Mouse (Mus musculus) megakaryocyte progenitor cell, adult 5-6 weeks (primary cell): ENCODE results near the gene Fam107b. TPM values are rescaled to one million over a fixed set of nuclear protein-coding genes. Genes with fewer than 3 reads are reported as not detected.
"Not testable (repeated sequence)": the region's sequence is repeated elsewhere in the genome, so short reads cannot be mapped to it uniquely, and the experiment has no call there.

Experiments used
- ATAC-seq: replicated peaks from 2 replicates; pipeline ENCODE4 v1.8.0; 2016; ENCODE audit warnings: mild to moderate bottlenecking, moderate TSS enrichment, inconsistent platforms; ENCODE audit not compliant: poor library complexity
- total RNA-seq, 2 experiments: library from RNA; stranded (forward) in 1 of 2; stranded (reverse) in 1 of 2; fragments of 157-497, 149-512 nt in 1 of 2; fragments of 200-1000 nt in 1 of 2; gene quantifications; 2 replicates each; pipeline versions ENCODE4 v1.2.3 to v1.2.4; 2015 to 2017

Fam107b gene
- total RNA-seq, 2 experiments from 2014 or later: 622 to 1,007 TPM

DNA sequence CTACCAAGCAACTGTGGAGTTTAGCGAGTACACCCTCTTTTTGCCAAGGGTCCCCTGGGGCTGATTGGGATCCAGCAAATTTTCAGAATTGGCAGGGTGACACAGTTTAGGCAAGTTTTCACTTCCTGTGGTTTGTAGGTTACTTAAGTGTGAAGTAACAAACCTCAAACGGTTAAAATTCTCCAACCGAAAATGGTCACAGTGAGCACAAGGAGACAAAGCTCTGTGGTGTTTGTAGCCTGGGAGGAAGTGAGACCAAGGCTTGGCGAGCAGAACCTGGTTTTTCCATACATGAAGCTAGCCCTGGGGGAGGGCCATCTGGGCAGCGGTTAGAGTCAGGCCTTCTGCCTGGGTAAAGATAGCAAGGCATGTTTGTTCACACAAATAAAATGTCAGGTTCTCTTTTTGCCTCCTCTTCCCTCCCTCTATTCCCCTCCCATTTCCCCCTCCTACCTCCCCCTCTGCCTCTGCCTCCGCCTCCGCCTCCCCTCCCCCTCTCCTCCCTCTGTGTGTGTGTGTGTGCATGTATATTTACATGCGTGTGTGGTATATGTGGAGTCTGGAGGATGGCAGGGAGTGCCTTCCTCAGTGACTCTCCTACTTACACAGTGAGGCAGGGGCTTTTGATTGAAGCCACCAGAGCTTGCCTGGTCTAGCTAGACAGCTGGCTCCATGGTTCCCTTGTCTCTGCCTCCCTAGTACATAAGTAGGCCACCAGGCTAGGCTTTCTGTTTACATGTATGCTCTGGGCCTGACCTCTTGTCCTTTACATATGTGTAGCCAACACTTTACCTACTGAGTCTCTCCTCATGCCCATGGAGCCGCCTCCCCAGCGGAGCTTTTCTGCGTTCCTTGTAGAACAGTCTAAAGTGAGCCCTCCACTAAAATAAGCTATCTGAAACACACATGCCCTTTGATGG, 87.8 kb downstream of the Fam107b start:
- peak; percentile 87 for ATAC-seq

DNA sequence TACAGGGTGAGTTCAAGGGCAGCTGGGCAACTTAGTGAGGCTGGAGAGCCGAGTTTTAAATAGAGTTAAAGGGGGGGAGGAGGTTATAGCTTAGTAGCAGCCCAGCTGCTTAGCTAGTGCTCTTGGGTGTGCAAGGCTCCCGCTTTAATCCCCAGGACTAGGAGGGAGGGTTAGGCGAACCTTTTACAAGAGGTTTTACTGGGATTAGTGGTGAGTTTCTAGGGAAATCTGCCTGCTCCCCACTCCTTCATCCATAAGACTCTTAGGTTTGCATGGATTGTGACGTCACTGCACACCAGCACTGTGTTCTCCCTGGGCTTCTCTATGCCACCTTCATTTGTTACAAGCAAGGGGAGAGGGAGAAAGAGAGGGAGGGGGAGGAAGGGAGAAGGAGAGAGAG, 88.6 kb downstream of the Fam107b start:
- no peak for ATAC-seq

DNA sequence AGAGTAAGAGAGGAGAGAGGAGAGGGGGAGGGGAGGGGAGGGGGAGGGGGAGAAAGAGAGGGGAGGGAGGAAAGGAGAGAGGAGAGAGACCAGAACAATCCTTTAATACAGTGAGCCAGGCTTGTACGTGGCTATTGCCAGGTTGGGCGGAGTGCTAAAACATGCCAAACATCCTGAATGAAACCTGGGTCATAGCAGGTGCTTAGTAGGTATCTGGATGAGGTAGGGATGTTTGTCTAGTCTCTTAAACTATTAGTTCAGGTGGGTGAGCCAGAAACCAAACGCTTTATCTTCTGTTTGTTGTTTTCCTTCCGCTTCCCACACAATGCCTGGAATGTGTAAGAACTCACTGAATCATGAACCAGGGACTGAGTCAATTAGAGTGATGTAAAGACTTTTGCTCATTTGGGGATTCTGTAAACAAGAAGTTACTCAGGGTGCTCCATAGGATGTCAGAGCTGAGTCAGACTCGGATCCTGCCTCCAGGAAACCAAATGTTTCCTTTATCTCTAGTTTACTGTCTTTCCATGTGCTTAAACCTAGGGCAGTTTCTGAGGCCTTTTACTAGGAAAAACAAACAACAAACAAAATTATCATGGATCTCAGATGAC, 89.1 kb downstream of the Fam107b start:
- no peak for ATAC-seq

DNA sequence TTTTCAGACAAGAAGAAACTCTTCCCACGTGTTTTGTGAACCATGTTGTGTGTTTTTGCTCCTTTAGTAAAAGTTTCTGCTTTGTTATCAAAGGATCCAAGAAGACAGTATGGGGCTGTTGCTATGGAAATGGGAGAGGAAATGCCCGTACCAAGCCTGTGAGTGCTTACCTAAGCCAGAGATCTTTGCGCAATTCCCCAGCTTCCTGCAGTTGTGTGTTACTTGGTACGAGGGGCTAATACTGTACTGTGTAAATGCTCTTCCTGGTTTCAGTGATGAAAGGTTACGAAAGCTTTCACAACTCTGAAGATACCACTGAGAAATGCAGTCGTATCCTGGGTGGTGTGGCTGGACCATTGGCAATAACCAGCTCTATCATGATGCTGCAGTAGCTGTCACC, 93.8 kb downstream of the Fam107b start:
- ATAC-seq: peak; percentile 84

DNA sequence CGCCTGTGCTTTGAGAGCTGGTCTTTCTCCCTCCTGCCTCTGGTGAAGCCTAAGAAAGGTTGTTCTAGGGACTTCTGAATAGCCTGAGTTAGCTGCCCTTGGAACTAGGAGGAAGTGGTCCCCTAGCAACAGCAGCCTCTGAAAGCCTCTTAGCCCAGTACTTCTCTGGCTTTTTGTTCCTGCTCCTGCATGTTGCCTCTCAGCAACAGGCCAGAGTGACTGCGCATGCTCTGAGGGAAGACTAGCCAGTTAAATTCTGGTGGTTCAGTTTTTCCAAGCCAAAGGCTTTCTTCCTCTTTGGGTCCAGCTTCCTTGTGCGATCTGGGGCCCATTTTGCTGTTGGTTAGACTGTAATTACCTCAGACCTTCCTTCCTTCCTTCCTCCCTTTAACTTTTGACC, 98.4 kb downstream of the Fam107b start:
- peak; percentile 67 for ATAC-seq

DNA sequence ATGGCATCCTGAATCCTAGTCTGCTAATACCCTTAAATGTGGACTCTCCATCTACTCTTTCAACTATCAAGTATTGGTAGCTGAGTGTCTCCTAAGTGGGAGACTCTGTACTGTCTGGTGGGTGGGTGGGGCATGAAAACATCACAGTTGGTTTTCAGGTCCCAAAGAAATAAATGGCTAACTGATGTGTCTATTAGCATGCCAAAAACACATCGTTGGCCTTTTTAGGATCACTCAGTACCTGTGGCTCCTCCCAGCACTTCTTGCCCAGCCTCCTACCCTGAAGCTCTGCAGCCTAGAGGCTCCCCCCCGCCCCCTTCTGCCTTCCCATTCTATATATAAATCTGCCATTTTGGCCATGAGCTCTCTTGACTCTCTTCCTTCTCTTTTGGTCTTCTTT, 99.4 kb downstream of the Fam107b start:
- ATAC-seq: no peak

DNA sequence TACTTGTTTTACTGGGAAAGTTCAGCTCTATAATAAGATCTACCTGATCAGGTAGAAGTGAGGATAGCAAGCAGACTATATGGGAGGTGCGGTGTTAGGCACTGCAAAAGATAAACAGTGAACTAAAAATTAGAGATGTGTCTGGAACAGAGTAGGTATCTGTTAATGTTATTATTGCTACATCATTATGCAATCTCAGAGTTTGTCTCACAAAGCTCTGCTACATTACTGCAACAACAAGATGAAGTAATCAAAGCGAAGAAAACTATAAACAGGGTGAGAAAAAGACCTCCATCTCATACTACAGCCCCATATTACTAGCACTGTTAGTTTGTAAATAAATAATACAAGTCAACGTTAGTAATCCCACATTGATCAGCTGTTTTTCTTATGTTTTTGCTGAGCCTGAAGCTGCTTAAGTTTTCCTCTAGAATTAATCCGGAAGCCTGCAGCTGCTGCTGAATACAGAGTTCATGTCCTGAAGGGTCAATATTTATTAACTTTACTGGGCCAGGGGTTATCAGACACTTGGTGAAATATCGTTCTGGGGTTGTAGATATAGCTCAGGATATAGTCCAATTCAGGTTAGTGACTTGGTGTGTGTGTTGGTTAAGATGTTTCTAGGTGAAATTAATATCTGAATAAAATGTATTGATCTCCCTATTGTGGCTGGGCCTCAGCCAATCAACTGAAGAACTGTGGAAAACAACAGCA, 102.5 kb downstream of the Fam107b start:
- no peak for ATAC-seq

DNA sequence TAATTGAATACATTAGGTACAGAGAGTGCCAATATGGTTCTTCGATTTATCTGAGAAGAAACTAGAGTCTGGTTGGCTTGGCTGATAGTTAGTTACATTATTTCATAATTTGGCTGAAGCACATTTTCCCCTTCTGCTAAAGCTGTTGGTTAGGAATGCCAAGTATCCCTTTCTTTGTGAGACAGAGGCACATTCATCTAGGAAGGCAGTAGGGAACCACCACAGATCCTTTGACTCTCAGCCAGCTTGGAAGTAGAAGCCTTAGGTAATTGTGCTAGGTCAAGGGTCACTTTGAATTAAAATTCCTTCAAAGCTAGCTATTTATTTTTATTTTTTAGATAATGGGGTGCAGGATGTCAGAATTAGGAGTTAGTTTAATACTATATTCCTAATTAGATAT, 105.2 kb downstream of the Fam107b start:
- no peak for ATAC-seq

DNA sequence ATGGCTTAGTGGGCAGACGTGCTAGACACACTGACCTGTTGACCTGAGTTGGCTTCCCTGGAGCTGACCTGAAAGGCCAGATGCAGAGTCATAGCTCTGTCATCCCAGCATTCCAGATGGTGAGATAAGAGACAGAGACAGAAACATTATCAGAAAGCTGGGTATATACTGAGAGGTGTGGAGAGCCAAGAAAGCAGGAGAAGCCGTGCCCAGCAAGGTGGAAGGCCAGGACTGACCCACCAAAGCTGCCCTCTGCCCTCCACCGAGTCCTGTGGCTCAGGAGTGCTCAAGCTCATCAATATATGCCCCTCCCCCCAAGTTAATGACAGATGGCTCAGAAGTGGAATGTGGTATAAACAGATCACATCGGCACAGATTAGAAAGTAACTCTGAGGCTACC, 112.4 kb downstream of the Fam107b start:
- no peak for ATAC-seq

DNA sequence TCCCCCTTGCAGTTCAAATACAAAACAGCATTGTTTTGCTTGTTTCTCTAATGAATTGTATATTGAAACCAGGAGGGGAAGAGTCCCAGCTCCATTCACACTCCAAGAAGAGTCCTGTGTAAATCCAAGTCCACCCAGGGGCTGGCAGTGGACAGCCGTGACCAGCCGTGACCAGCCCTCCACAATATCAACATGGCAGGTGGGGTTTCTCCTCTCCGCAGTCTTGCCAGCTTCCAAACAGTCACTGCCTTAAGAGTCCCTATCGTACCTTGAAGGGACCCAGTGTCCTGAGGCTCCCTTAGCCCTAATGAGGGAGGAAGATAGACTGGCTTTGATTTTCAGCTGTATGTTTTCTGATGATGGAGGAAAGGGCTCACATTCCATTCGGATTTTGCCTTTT, 113.1 kb downstream of the Fam107b start:
- no peak for ATAC-seq

DNA sequence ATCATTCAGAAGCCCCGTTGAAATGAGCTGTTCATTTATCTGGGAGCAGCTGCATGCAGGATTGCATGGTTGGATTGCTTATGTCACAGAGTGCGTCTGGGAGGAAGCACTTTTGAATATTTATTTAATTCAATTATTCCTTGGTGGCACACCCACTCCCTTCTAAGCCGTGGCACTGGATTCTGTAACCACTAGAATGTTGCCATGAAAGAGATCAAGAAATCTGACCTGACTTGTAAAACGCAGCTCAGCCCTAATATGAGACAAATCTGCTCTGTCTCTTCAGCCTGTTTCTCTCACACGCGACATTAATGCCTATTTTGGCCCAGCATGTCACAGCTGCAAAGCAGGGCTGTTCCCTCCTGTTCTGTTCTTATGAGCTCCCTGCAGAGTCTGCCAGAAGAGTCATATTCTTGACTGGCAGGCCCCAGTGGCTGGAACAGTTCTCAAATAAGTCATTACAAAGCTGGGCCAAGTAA, 113.5 kb downstream of the Fam107b start:
- ATAC-seq: no peak

DNA sequence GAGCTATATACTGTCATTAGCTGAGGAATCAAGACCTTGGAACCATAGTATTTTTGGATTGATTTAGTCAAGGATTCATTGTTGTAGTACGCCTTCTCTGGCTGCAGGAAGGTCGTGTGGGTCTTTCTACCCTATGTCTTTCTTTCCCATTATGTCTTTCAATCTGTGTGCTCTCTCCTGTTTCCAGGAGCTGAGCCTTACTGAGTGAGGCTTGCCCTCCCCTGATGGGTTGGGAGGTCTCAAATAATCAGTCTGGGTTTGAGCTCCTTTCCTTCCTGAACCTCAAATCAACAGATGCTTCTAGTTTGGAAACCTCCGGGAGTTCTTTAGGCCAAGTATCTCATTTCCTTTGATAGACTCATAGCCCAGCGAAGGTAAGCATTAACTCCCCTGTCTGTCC, 119.9 kb downstream of the Fam107b start:
- ATAC-seq: no peak

DNA sequence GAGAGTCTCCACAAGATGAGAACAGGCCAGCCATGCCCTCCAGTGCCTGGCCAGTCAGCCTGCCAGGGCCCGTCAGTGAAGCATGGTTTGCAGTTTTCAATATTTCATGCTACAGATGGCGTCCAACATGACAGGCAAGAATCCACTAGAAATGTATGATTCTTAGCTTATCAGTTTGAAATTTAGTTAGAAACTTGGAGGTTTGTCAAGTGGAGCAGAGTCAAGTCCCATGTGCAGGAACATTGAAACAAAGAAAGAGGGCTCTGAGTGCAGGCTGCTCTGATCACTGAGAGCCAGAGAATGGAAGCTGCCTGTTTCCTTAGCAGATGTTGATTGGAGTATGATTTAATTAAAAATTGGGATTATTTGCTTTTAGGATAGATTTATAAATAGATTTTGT, 122.5 kb downstream of the Fam107b start:
- ATAC-seq: no peak

DNA sequence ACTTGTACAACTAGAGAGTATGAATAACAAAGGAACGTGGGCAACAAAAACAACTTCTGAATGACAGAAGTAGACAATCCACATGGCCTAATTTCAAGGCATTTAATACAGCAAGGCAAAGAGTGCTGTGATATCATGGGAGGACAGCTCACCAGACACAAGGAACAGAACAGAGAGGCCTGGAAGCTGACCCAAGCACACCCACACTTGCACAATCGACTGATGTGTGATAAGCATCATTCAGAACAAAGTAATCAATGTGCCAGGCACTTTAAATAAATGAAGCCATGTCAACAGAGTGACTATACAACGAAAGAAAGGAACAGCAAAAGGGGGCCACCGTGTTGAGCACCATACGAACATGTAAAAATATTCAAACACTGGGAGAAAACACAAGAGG, 125.6 kb downstream of the Fam107b start:
- ATAC-seq: no peak

DNA sequence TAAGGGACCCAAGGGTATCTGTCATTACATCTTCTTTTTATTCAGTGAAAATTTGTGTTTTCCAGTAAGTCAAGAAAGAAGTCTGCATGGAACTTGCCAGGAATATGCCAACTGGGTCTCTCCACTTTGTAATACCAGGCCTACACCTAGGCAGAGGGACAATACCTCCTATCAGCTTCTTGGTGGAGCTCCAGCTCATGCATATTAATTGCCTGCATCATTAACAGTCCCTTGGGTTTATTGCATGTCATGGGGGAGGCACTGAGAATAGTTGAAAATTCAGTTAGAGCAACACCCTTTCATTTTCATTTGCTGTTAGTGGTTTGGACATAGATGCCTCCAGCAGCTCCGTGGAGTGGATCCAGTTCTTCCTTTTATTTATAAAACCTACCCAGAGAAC, 130.1 kb downstream of the Fam107b start:
- ATAC-seq: peak; percentile 59

DNA sequence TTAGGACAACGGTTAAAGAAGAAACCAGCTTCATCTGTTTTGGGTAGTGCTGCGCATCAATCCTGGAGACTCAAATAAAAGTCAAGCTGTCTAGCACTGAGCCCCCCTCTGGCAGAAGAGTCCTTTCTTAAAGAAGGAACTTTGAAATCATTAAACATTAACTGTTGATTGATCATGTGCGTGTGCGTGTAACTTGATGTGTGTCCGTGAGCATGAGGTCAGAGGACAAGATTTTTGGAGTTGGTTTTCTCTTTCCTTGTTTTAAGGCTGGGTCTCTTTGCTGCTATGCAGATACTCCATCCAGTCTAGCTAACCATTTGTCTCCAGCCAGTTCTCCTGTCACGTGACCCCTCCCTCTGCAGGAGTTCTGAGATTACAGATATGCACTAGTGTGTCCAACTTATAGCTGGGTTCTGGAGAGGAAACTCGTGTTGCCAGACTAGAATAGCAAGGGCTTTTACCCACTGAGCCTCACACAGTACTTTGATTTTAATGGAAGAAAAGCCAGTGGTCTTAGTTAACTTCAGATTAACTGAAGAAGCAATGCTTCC, 132.4 kb downstream of the Fam107b start:
- no peak for ATAC-seq

DNA sequence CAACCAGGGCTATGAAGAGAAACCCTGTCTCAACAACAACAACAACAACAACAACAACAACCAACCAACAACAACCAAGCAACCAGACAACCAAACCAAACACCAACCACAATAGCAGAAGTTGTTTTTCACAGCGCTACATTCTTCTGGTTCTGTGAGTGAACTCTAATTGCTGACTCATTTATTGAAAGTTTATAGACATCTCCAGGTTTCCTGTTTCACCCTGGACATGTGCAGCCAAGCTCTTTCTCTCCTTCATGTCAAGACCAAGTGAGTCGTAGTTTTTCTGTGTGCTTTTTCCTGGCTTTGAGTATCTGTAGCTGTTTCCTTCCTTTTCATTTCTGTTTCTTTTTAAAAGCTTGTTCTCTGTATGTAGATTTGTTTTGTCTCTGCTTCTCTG, 133.5 kb downstream of the Fam107b start:
- ATAC-seq: peak; percentile 67

DNA sequence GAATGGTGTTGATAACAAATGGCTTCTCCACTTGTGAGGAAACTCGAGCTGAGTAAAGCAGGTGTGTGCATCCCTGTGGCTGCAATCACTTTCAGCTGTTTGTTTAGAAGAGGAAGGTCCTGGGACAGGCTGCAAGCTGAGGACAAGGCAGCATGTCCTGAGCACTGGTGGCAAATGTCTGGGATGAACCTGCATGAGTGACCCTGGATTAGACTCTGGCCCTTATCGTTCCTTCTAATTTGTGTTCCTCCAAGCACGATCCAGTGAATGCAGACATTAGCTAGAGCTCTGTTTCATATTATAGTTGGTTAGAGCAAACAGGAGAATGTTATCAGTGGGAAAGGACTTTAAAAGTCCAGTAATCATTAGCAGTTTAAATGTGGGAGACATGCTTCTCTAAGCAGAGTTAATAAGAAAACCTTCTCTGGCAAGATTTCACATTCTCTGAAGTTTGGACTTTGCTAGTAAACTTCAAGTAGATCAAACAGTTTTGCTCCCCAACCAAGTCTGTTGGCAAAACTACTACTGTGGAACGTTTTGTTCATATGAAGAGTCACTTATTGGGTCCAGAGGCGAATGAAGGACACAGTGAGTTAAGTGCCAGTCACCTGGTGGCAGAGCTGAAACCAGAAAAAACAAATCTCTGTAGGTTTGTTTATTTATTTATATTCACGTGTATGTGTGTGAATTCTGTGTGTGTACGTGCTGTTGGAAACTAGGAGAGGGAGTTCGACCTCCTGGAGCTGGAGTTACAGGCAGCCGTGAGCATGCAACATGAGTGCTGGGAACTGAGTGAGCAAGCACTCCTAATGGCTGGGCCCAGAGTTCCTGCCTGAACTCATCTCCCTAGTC, 134.2 kb downstream of the Fam107b start:
- 0 out of 2 replicates have a peak, but pooled peaks have one; percentile 8 for ATAC-seq

DNA sequence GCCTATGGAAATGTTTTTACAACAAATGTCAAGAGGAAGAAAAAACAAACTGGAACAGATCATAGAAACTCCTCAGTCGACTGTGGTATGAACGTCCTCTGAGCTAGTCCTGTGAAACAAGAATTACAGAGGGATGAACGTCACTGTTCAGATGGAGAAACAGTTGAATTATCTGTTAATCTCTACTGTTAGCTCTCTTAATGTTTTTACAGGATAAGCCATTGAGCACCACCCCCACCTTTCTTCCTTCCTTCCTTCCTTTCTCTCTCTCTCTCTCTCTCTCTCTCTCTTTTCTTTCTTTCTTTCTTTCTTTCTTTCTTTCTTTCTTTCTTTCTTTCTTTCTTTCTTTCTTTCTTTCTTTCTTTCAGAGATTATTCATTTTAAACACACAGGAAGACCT, 135.0 kb downstream of the Fam107b start:
- not testable (repeated sequence) for ATAC-seq

DNA sequence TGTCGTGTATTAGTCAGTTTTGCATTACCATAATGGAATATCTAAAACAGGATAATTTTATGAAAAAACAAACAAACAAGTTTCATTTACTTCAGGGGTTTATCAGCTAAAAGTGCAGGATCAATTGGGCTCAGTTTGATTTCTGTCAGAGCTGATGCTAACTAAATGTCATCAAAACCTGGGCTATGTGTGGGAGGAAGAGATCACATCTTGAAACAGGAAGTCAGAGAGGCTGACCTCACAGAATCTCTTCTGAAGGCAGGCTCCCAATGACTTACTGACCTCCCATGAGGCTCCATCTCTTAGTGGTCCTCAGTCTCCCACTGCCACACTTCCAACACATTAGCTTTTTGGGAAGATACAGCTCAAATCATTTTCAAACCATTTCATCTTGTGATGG, 136.9 kb downstream of the Fam107b start:
- ATAC-seq: no peak
